8 mouse cellular contexts compared by ENCODE assay signal in genomic region chr19:46929044-46929587, GRCm38 (mm10).
DNase-seq lines count a peak whose midpoint lies in the region; ATAC-seq and TF ChIP-seq lines count a peak whose summit lies in the region.

No protein-coding gene starts in this region.

- peaks cover 3% of the 10 kb centered on the region; the same call in 1 of the 2 replicates for H3K4me1 ChIP-seq in liver, adult 2 months (ENCODE audit: control insufficient read depth, insufficient read depth, low read length)
- peaks cover 18% of the 10 kb centered on the region for H3K4me1 ChIP-seq in liver, embryonic 11.5 days (replicated peaks; ENCODE audit: control insufficient read depth, insufficient read depth, low read length)

- H3K4me3 ChIP-seq in liver, adult 2 months (ENCODE audit: insufficient read depth, low read depth, low read length), result no peak overlapping the region
- H3K4me3 ChIP-seq in liver, embryonic 11.5 days (ENCODE audit: low read depth, low read length), result no peak overlapping the region

- TF ChIP-seq POLR2A in liver, adult 2 months (IDR thresholded peaks at IDR 0.05; ENCODE audit: extremely low read depth, insufficient read depth, low read length), result no peak

- H3K36me3 ChIP-seq in liver, adult 2 months (ENCODE audit: control insufficient read depth, insufficient read depth, low read length), result no peaks in the 10 kb centered on the region
- no peaks in the 10 kb centered on the region for H3K36me3 ChIP-seq in liver, embryonic 11.5 days (ENCODE audit: control insufficient read depth, insufficient read depth, low read length)

- H3K9ac ChIP-seq in liver, adult 2 months (ENCODE audit: low read depth, low read length), result no peak overlapping the region
- no peak overlapping the region for H3K9ac ChIP-seq in liver, embryonic 11.5 days (ENCODE audit: low read depth, low read length)

- H3K27ac ChIP-seq in liver, adult 2 months (replicated peaks; ENCODE audit: insufficient read depth, low read depth, low read length), result 0 out of 2 replicates have a peak overlapping the region, but pooled peaks have one; percentile 40
- no peak overlapping the region; the same call in 1 of the 2 replicates for H3K27ac ChIP-seq in liver, embryonic 11.5 days (ENCODE audit: low read depth, low read length)

- TF ChIP-seq CTCF in liver, adult 2 months (IDR thresholded peaks at IDR 0.05; ENCODE audit: low read depth, low read length), result no peak

- H3K4me2 ChIP-seq in liver, embryonic 11.5 days, result no peak overlapping the region

- no peaks in the 10 kb centered on the region for H3K27me3 ChIP-seq in liver, adult 2 months (ENCODE audit: control insufficient read depth, insufficient read depth, low read length)
- no peaks in the 10 kb centered on the region for H3K27me3 ChIP-seq in liver, embryonic 11.5 days (replicated peaks; ENCODE audit: control insufficient read depth, insufficient read depth, low read length)

- ATAC-seq in liver, embryonic 11.5 days (replicated peaks; ENCODE audit: low FRiP score), result no peak

- 39% methylated on average over 6 of the region's 6 CpGs for WGBS in liver, adult 2 months
- WGBS in liver, embryonic 11.5 days, result 66% methylated on average over 6 of the region's 6 CpGs

- H3K79me2 ChIP-seq in liver, adult 2 months (ENCODE audit: control insufficient read depth, insufficient read depth, low read length), result peaks cover 14% of the 10 kb centered on the region; the same call in 1 of the 2 replicates

- no peaks in the 10 kb centered on the region for H3K9me3 ChIP-seq in liver, embryonic 11.5 days (ENCODE audit: control insufficient read depth, low read length)

- DNase-seq in liver, adult 2 months (ENCODE audit: extremely low read depth, low read depth, low spot score), result peak; percentile 90
- DNase-seq in liver, embryonic 11.5 days (ENCODE audit: low spot score), result no peak
- DNase-seq in adrenal gland, postnatal 10 days, result peak; percentile 91
- peak; percentile 86 for DNase-seq in heart, adult 8-10 months (ENCODE audit: low spot score)
- peak; percentile 87 for DNase-seq in kidney, postnatal 14 days
- peak; percentile 22 for DNase-seq in mesoderm, embryonic 11.5 days (ENCODE audit: low read depth, low spot score)
- DNase-seq in urinary bladder, postnatal 4 days (ENCODE audit: low spot score in 2 of 2), result peak; percentile 39 to 72
- DNase-seq in cerebellum, adult 9-11 months, result no peak

Comparison
In these comparisons a context has a peak if more than half of its experiments do, and no peak if none do; other contexts are left out.
1. DNase-seq: peak in liver, adult 2 months (single experiment), adrenal gland, postnatal 10 days (single experiment), heart, adult 8-10 months (single experiment), kidney, postnatal 14 days (single experiment), mesoderm, embryonic 11.5 days (single experiment) and urinary bladder, postnatal 4 days (2 of 2); none in liver, embryonic 11.5 days (single experiment) and cerebellum, adult 9-11 months (single experiment).